Mouse (Mus musculus): ENCODE data around the gene Gm27021.

GRCm38 (mm10) chr8:120607885-120608284 is 60.0 kb downstream of the Gm27021 start:
- TF ChIP-seq CTCF (IDR thresholded peaks at IDR 0.05; ENCODE audit: control insufficient read depth, insufficient read depth, insufficient replicate concordance, low read depth, low read length) (peak; percentile 73; the same call in 1 of the 2 replicates), POLR2A (IDR thresholded peaks at IDR 0.05; ENCODE audit: control insufficient read depth, low read depth, low read length) (no peak)
